Mouse (Mus musculus): Measurements from ENCODE around the gene Cda. TPM values are rescaled to one million over a fixed set of nuclear protein-coding genes. Genes with fewer than 3 reads are reported as not detected.

Cda gene
- total and polyA plus RNA-seq, 2 experiments from 2014 or later = 9.6 to 12.2 TPM

DNA sequence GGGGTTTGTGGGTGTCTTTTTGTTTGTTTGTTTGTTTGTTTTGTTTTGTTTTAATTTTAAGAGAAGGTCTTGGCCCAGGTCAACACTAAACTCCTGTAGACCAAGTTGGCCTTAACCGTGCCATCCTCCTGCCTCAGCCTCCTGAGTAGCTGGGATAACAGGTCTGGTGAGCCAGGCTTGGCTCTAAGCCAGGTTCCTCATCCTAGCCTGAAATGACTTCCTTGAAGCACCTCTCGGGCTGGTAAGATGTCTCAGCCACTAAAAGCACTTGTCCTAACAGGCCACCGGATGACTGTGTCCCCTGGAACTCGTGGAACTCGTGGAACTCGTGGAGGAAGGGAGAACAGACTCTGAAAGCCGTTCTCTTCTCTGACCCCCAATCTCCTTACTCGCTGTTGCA is 11.7 kb downstream of the Cda start:
- Histone ChIP-seq H3K9ac (replicated peaks; ENCODE audit: low read length, poor library complexity, severe bottlenecking) (no peak overlapping the region), H3K27ac (ENCODE audit: low read depth, low read length) (no peak overlapping the region), H3K36me3 (ENCODE audit: insufficient read depth, low read length) (no peaks in the 10 kb centered on the region), H3K4me2 (ENCODE audit: low read depth, low read length, poor library complexity, severe bottlenecking) (no peak overlapping the region), H3K27me3 (ENCODE audit: insufficient read depth, low read length) (no peaks in the 10 kb centered on the region), H3K4me3 (ENCODE audit: low read depth, low read length) (no peak overlapping the region), H3K9me3 (ENCODE audit: low read length) (no peaks in the 10 kb centered on the region), H3K4me1 (ENCODE audit: insufficient read depth, low read length) (no peaks in the 10 kb centered on the region)
- ATAC-seq (ENCODE audit: low FRiP score) (no peak), DNase-seq (ENCODE audit: low spot score) (no peak)
- 90% methylated on average over 8 of the region's 8 CpGs for WGBS
- TF ChIP-seq CTCF (IDR thresholded peaks at IDR 0.05) = no peak

- ATAC-seq (ENCODE audit: low FRiP score) (no peak), DNase-seq (ENCODE audit: low spot score) (no peak)
- Histone ChIP-seq H3K4me2 (ENCODE audit: low read depth, low read length, poor library complexity, severe bottlenecking) (no peak overlapping the region), H3K4me3 (ENCODE audit: low read depth, low read length) (no peak overlapping the region), H3K4me1 (ENCODE audit: insufficient read depth, low read length) (no peaks in the 10 kb centered on the region), H3K9me3 (ENCODE audit: low read length) (no peaks in the 10 kb centered on the region), H3K27ac (ENCODE audit: low read depth, low read length) (no peak overlapping the region), H3K27me3 (ENCODE audit: insufficient read depth, low read length) (no peaks in the 10 kb centered on the region), H3K9ac (replicated peaks; ENCODE audit: low read length, poor library complexity, severe bottlenecking) (no peak overlapping the region), H3K36me3 (ENCODE audit: insufficient read depth, low read length) (no peaks in the 10 kb centered on the region)
- no peak for TF ChIP-seq CTCF (IDR thresholded peaks at IDR 0.05)
- 90% methylated on average over 2 of the region's 2 CpGs for WGBS
Observed at GRCm38 (mm10) chr4:138355496-138355895, 12.3 kb downstream of the Cda start.

DNA sequence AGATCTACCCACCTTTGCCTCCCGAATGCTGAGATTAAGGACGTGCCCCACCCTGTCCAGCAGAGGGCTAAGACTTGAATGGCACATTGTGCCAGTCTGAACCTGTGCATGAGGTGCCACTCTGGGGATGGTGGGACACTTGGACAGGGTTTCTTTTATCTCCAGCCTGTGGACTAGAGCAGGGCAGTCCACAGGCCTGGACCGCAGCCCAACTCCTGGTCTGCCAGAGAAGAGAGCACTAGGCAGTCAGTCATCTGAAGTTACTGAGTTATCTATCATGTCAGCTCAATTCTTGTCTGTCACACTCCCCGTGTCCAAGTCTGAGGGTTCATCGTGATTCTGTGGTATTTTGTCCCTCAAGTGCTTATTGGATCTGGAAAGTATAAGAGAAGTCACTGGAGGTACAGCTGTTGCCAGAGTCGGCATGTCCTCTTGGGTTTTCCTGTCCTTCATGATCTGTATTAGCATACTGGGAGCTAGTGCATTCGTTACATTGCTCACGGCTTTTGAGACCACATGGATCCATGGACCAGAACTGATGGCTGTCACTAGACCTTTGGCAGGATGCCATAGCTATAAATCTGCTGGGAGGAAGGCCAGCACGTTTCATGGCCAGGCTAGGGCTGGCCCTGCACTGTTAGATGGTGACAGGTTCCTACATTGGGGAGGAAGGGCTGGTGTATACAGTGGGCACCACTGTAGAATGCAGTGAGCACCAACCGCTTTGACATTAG is 14.2 kb downstream of the Cda start:
- ATAC-seq (ENCODE audit: low FRiP score) = no peak
- no peak for DNase-seq (ENCODE audit: low spot score)
- no peak overlapping the region for H3K4me3 ChIP-seq (ENCODE audit: low read depth, low read length)

GRCm38 (mm10) chr4:138352692-138353091 is 15.1 kb downstream of the Cda start:
- Histone ChIP-seq H3K36me3 (ENCODE audit: insufficient read depth, low read length) (no peaks in the 10 kb centered on the region), H3K27ac (ENCODE audit: low read depth, low read length) (no peak overlapping the region), H3K27me3 (ENCODE audit: insufficient read depth, low read length) (no peaks in the 10 kb centered on the region), H3K4me2 (ENCODE audit: low read depth, low read length, poor library complexity, severe bottlenecking) (no peak overlapping the region), H3K9ac (replicated peaks; ENCODE audit: low read length, poor library complexity, severe bottlenecking) (no peak overlapping the region), H3K4me3 (ENCODE audit: low read depth, low read length) (no peak overlapping the region), H3K9me3 (ENCODE audit: low read length) (no peaks in the 10 kb centered on the region), H3K4me1 (ENCODE audit: insufficient read depth, low read length) (no peaks in the 10 kb centered on the region)
- no peak for TF ChIP-seq CTCF (IDR thresholded peaks at IDR 0.05)
- DNase-seq (ENCODE audit: low spot score) (no peak), ATAC-seq (ENCODE audit: low FRiP score) (no peak)
- WGBS = 91% methylated on average over 6 of the region's 6 CpGs

More for the DNA sequence above, 14.2 kb downstream of the Cda start:
- no peaks in the 10 kb centered on the region for H3K36me3 ChIP-seq (ENCODE audit: insufficient read depth, low read length)
- H3K4me1 ChIP-seq (ENCODE audit: insufficient read depth, low read length) = no peaks in the 10 kb centered on the region
- no peak overlapping the region for H3K4me2 ChIP-seq (ENCODE audit: low read depth, low read length, poor library complexity, severe bottlenecking)
- no peak for TF ChIP-seq CTCF (IDR thresholded peaks at IDR 0.05)
- H3K27ac ChIP-seq (ENCODE audit: low read depth, low read length) = no peak overlapping the region
- H3K27me3 ChIP-seq (ENCODE audit: insufficient read depth, low read length) = no peaks in the 10 kb centered on the region
- 69% methylated on average over 10 of the region's 10 CpGs for WGBS
- H3K9me3 ChIP-seq (ENCODE audit: low read length) = no peaks in the 10 kb centered on the region
- H3K9ac ChIP-seq (replicated peaks; ENCODE audit: low read length, poor library complexity, severe bottlenecking) = no peak overlapping the region

DNA sequence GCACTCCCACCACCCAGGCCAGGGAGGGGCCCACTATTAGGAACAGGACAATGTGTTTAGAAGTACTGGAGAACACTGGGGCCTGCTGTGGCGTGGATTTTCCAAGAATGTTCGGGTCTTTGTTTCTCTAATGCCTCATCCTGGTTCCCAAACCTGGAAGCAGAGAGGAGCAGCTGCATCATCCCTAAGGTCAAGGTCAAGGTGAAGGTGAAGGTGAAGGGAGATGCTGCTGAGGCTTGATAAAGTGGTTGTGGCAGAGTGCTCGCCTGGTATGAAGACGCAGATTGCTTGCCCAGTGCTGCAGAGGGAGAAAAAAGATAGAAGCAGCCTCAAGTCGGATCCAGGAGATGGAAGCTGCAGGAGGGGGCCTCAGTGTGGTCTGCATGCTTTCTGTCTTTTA is 16.0 kb downstream of the Cda start:
- Histone ChIP-seq H3K36me3 (ENCODE audit: insufficient read depth, low read length) (no peaks in the 10 kb centered on the region), H3K9ac (replicated peaks; ENCODE audit: low read length, poor library complexity, severe bottlenecking) (no peak overlapping the region), H3K27ac (ENCODE audit: low read depth, low read length) (no peak overlapping the region), H3K4me1 (ENCODE audit: insufficient read depth, low read length) (no peaks in the 10 kb centered on the region), H3K4me2 (ENCODE audit: low read depth, low read length, poor library complexity, severe bottlenecking) (no peak overlapping the region), H3K9me3 (ENCODE audit: low read length) (no peaks in the 10 kb centered on the region), H3K4me3 (ENCODE audit: low read depth, low read length) (no peak overlapping the region), H3K27me3 (ENCODE audit: insufficient read depth, low read length) (no peaks in the 10 kb centered on the region)
- ATAC-seq (ENCODE audit: low FRiP score) (no peak), DNase-seq (ENCODE audit: low spot score) (no peak)
- 86% methylated on average over 5 of the region's 5 CpGs for WGBS
- no peak for TF ChIP-seq CTCF (IDR thresholded peaks at IDR 0.05)

GRCm38 (mm10) chr4:138348716-138349115 is 19.1 kb downstream of the Cda start:
- 79% methylated on average over 7 of the region's 7 CpGs for WGBS
- no peak for DNase-seq (ENCODE audit: low spot score)

More at GRCm38 (mm10) chr4:138348716-138349115, 19.1 kb downstream of the Cda start:
- H3K9ac ChIP-seq (replicated peaks; ENCODE audit: low read length, poor library complexity, severe bottlenecking) = no peak overlapping the region
- ATAC-seq (ENCODE audit: low FRiP score) = no peak
- H3K27me3 ChIP-seq (ENCODE audit: insufficient read depth, low read length) = no peaks in the 10 kb centered on the region
- H3K9me3 ChIP-seq (ENCODE audit: low read length) = no peaks in the 10 kb centered on the region
- H3K36me3 ChIP-seq (ENCODE audit: insufficient read depth, low read length) = no peaks in the 10 kb centered on the region
- no peak overlapping the region for H3K27ac ChIP-seq (ENCODE audit: low read depth, low read length)
- H3K4me3 ChIP-seq (ENCODE audit: low read depth, low read length) = no peak overlapping the region
- no peak overlapping the region for H3K4me2 ChIP-seq (ENCODE audit: low read depth, low read length, poor library complexity, severe bottlenecking)
- no peak for TF ChIP-seq CTCF (IDR thresholded peaks at IDR 0.05)
- no peaks in the 10 kb centered on the region for H3K4me1 ChIP-seq (ENCODE audit: insufficient read depth, low read length)
